Mouse (Mus musculus) stomach, postnatal 0 days (tissue): ENCODE results near the gene Slc16a10. TPM values are rescaled to one million over a fixed set of nuclear protein-coding genes. Genes with fewer than 3 reads are reported as not detected.

ENCODE experiments used
- ATAC-seq: fragments of 200-750 bp; cut with Nextera tagmentation; 2 replicates; pipeline ENCODE4 v1.8.0; 2017; ENCODE audit not compliant: low FRiP score, low TSS enrichment
- DNase-seq: peaks from one replicate; pipeline ENCODE4 v3.0.0-alpha.2; 2016; ENCODE audit warnings: low spot score
- H3K27ac ChIP-seq: fragments of 300-500 bp; sonication (generic); replicated peaks from 2 replicates; pipeline ENCODE4 v1.5.1; 2014; ENCODE audit warnings: mild to moderate bottlenecking, control low read depth
- H3K27me3 ChIP-seq: fragments of 300-500 bp; sonication (generic); 2 replicates; pipeline ENCODE4 v1.6.1; 2014; ENCODE audit warnings: low read length; ENCODE audit not compliant: control insufficient read depth, insufficient read depth
- H3K36me3 ChIP-seq: fragments of 300-500 bp; sonication (generic); 2 replicates; pipeline ENCODE4 v1.6.1; 2014; ENCODE audit warnings: low read length, mixed read lengths; ENCODE audit not compliant: control insufficient read depth, insufficient read depth
- H3K4me1 ChIP-seq: fragments of 300-500 bp; sonication (generic); replicated peaks from 2 replicates; pipeline ENCODE4 v1.6.1; 2014; ENCODE audit warnings: antibody characterized with exemption; ENCODE audit not compliant: control insufficient read depth, insufficient read depth
- H3K4me2 ChIP-seq: fragments of 300-500 bp; sonication (generic); replicated peaks from 2 replicates; pipeline ENCODE4 v1.6.1; 2014; ENCODE audit warnings: low read depth, mild to moderate bottlenecking, control low read depth, moderate library complexity
- H3K4me3 ChIP-seq: fragments of 300-500 bp; sonication (generic); 2 replicates; pipeline ENCODE4 v1.5.1; 2014; ENCODE audit warnings: low read depth, low read length, control low read depth
- H3K9ac ChIP-seq: fragments of 300-500 bp; sonication (generic); 2 replicates; pipeline ENCODE4 v1.6.1; 2014; ENCODE audit warnings: mild to moderate bottlenecking, low read length, control low read depth, mixed read lengths
- H3K9me3 ChIP-seq: fragments of 300-500 bp; sonication (generic); 2 replicates; pipeline ENCODE4 v1.6.1; 2016; ENCODE audit warnings: low read length; ENCODE audit not compliant: control insufficient read depth
- CTCF ChIP-seq: IDR thresholded peaks from 2 replicates; pipeline ENCODE4 v1.5.1; 2016; ENCODE audit warnings: antibody characterized with exemption, low read depth, mild to moderate bottlenecking, moderate library complexity
- EP300 ChIP-seq: optimal IDR thresholded peaks from 2 replicates; pipeline ENCODE3; 2016; ENCODE audit warnings: antibody characterized with exemption
- WGBS: fragments of 180-500 bp; shearing (Covaris S2); extraction: QIAGEN DNeasy Blood & Tissue Kit; methylation state at CpG from one replicate; pipeline ENCODE4 v1.1.7; 2014; 5-methylcytosine and 5-hydroxymethylcytosine counted together
- polyA plus RNA-seq: library from polyadenylated mRNA; unstranded; fragments of >200 nt; fragmentation: Nextera tagmentation; extraction: Ambion mirVana; gene quantifications from 2 replicates; pipeline ENCODE4 v1.2.1, GENCODE M21; 2015

Gene Slc16a10
- polyA plus RNA-seq, 1 experiment from 2014 or later, result 2.6 TPM

- no peak for ATAC-seq
- Histone ChIP-seq H3K4me1 (no peaks in the 10 kb centered on the region), H3K9ac (no peak overlapping the region), H3K27ac (no peak overlapping the region), H3K36me3 (no peaks in the 10 kb centered on the region), H3K9me3 (no peaks in the 10 kb centered on the region), H3K27me3 (no peaks in the 10 kb centered on the region), H3K4me2 (no peak overlapping the region), H3K4me3 (no peak overlapping the region)
- TF ChIP-seq EP300 (no peak), CTCF (no peak)
- DNase-seq, result no peak
- 74% methylated on average over 4 of the region's 4 CpGs for WGBS
These were observed 17.5 kb downstream of the Slc16a10 start for GRCm38 (mm10) chr10:40124570-40124969.

DNA sequence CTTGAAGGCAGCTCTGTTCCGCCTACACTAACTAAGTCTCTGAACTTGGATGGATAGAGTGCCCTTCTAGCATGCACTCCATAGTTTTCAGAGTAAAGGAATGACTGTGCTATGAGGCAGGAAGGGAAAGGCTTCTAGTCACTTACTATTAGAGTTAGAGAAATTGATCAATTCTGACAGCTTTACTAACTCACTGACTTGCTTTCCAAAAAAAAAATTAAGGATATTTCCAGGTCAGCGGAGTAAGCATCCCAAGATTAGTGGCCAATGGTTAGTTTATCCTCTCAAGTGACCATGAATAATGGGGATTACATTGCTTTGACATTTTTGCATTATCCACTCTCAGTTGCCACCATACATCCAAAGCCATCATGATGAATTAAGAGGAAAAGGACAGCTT is 18.0 kb downstream of the Slc16a10 start:
- 69% methylated on average over 2 of the region's 2 CpGs for WGBS
- no peak for TF ChIP-seq EP300
- no peak for TF ChIP-seq CTCF
- H3K36me3 ChIP-seq, result no peaks in the 10 kb centered on the region
- H3K9ac ChIP-seq, result no peak overlapping the region
- H3K9me3 ChIP-seq, result no peaks in the 10 kb centered on the region
- DNase-seq (no peak), ATAC-seq (no peak)
- H3K4me1 ChIP-seq, result no peaks in the 10 kb centered on the region
- H3K27me3 ChIP-seq, result no peaks in the 10 kb centered on the region
- H3K27ac ChIP-seq, result no peak overlapping the region
- no peak overlapping the region for H3K4me2 ChIP-seq
- no peak overlapping the region for H3K4me3 ChIP-seq

DNA sequence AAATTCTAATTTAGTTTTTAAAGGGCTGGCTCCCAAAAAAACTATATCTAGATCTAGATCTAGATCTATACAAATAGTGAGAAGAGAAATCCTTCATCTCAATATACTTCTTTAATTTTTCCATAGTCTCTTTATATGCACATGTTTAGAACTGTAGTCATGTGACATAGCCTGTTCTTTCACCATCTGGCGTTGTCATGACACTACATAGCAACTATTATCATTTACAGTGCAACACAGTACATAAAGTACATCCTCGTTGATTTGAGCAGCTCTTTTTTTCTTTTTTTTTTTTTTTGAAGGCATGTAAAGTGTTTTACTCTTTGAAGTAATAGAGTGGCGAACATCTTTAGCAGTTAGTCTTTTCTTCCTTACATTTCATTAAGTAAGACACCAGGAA is 22.6 kb downstream of the Slc16a10 start:
- Histone ChIP-seq H3K4me3 (no peak overlapping the region), H3K4me1 (no peaks in the 10 kb centered on the region), H3K27me3 (no peaks in the 10 kb centered on the region), H3K9ac (no peak overlapping the region), H3K27ac (no peak overlapping the region), H3K4me2 (no peak overlapping the region), H3K9me3 (no peaks in the 10 kb centered on the region), H3K36me3 (no peaks in the 10 kb centered on the region)
- WGBS, result 73% methylated on average over 3 of the region's 3 CpGs
- no peak for ATAC-seq
- TF ChIP-seq EP300, result no peak
- no peak for TF ChIP-seq CTCF
- DNase-seq, result no peak

DNA sequence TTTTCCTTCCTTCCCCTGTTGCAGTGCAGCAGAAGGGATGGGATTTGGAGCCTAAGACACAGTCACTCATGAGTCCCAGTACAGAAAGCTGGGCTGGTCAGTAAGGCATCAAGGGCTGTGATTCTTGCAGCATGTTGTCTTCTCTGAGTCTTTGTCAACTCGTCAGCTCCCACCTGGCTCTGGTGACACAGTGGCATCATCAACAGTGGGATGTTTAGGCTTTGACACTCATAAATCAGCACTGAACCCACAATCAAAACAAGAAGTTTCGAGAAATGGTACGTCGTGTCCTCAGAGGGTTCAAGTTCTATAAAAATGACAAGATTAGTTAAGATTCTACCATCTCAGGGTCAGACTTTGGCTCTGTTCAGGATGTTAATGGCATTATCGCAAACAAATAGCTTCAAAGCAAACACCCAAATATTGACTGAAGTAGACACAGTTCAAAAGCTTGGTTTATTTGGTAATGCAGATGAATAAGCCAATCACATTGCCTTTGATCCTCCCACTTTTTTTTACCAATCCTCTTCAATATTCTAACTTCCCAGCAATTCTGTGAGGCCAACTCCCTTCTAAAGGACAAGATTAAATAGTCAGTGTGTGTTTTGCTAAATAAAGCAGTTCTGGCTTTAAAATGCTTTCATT is 23.2 kb downstream of the Slc16a10 start:
- H3K4me3 ChIP-seq, result no peak overlapping the region
- ATAC-seq, result no peak
- no peak overlapping the region for H3K4me2 ChIP-seq
- WGBS, result 82% methylated on average over 5 of the region's 5 CpGs
- no peak overlapping the region for H3K27ac ChIP-seq
- TF ChIP-seq EP300, result no peak
- no peak for TF ChIP-seq CTCF
- DNase-seq, result no peak
- H3K4me1 ChIP-seq, result no peaks in the 10 kb centered on the region
- no peaks in the 10 kb centered on the region for H3K36me3 ChIP-seq
- no peak overlapping the region for H3K9ac ChIP-seq
- H3K27me3 ChIP-seq, result no peaks in the 10 kb centered on the region
- H3K9me3 ChIP-seq, result no peaks in the 10 kb centered on the region

- Histone ChIP-seq H3K4me2 (no peak overlapping the region), H3K27ac (no peak overlapping the region), H3K9me3 (no peaks in the 10 kb centered on the region), H3K27me3 (no peaks in the 10 kb centered on the region), H3K36me3 (no peaks in the 10 kb centered on the region), H3K9ac (no peak overlapping the region), H3K4me1 (no peaks in the 10 kb centered on the region), H3K4me3 (no peak overlapping the region)
- TF ChIP-seq EP300, result no peak
- TF ChIP-seq CTCF, result no peak
- ATAC-seq (no peak), DNase-seq (no peak)
- WGBS, result 75% methylated on average over 7 of the region's 7 CpGs
These were observed 28.5 kb downstream of the Slc16a10 start for GRCm38 (mm10) chr10:40113517-40114085.

GRCm38 (mm10) chr10:40112256-40112655 is 29.8 kb downstream of the Slc16a10 start:
- WGBS, result 87% methylated on average over 10 of the region's 10 CpGs
- H3K9ac ChIP-seq, result no peak overlapping the region
- H3K4me1 ChIP-seq, result no peaks in the 10 kb centered on the region
- no peaks in the 10 kb centered on the region for H3K27me3 ChIP-seq
- H3K36me3 ChIP-seq, result no peaks in the 10 kb centered on the region
- H3K9me3 ChIP-seq, result no peaks in the 10 kb centered on the region
- H3K4me3 ChIP-seq, result no peak overlapping the region
- ATAC-seq (no peak), DNase-seq (no peak)
- TF ChIP-seq CTCF, result no peak
- no peak for TF ChIP-seq EP300
- no peak overlapping the region for H3K27ac ChIP-seq
- no peak overlapping the region for H3K4me2 ChIP-seq
